Mouse (Mus musculus) kidney, adult 18-20 months (tissue): ENCODE results near the gene 4930432M17Rik.

Experiments
- DNase-seq: peaks from one replicate; pipeline ENCODE4 v3.0.0; 2021

The 4930432M17Rik gene

GRCm38 (mm10) chr3:121670462-121670861 lies at the start of gene 4930432M17Rik:
Gene 4930432M17Rik, plus strand, starts transcription at chr3:121670762.
- no peak for DNase-seq

DNA sequence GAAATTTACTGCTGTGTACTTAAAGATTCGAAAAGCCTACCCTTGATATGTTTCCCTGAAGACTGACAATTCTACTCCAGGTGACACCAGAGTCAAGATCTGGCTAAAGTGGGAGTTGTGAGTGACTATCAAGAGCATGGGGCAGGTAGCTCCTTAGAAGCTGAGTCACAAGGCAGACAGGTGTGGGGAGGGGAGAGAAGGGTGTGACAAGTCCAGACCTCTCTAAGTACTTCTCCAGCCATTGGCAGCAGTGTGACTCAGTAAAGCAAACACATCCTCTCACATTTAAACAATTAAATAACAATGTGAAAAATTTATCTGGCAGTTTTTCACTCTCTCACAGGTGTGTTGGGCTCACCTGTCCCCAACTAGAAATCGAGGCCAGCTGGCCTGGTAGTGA lies 44.9 kb upstream of the 4930432M17Rik start:
- DNase-seq, result no peak

- no peak for DNase-seq
Measured at GRCm38 (mm10) chr3:121626273-121626672, 44.3 kb upstream of the 4930432M17Rik start.

DNA sequence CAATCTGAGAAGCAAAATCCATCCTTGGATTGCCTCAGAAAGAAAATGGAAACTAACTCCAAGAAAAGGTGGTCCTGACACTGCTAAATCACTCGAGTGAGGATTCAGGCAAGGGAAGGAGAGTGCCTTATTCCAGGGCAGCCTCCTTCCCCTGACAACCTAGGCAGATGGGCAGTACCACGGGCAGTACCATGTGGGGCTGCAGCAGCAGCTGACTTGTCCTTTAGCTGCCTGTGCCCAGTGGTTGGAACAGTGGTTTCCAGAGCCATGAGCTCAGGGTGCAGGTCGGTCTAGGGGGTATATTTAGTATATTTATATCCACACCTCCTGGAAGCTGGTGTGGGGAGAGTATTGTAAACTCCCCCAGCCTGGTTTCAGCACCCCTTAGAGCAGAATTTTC lies 42.3 kb upstream of the 4930432M17Rik start:
- no peak for DNase-seq

DNA sequence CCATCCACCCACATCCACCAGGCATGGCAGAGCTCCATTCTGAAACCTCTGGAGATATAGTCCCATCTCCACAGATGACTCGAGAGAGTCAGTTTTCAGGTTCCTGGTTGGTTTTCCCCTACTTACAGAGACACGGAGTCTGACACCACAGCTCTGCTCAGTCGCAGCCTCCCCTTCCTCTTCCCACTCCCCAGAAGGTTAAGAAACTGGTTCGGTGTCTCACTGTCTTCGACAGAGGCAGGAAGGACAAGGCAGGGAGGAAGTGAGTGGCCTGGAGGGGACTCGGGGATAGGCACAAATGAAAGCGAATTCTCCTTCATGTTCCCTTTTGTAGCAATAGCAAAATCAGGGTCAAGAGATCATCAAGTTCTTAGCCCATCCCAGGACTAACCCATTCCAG lies 39.9 kb upstream of the 4930432M17Rik start:
- no peak for DNase-seq

DNA sequence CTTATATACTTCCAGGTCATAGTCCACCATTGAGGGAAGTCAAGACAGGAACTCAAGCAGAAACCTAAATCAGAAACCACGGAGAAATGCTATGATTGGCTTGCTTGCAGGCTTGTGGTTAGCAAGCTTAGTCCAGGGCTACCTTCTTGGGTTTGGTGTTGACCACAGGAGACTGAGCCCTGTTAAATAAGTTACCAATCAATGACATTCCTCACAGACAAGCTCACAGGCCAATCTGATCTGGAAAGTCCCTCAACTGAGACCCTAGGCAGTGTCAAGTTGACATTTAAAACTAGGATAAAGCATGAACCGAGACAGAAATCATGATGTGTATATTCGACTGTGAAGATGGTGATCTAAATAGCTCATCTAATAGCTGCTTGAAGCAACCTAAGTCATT lies 35.6 kb upstream of the 4930432M17Rik start:
- no peak for DNase-seq

GRCm38 (mm10) chr3:121635505-121635904 lies 35.1 kb upstream of the 4930432M17Rik start:
- peak; percentile 28 for DNase-seq

DNA sequence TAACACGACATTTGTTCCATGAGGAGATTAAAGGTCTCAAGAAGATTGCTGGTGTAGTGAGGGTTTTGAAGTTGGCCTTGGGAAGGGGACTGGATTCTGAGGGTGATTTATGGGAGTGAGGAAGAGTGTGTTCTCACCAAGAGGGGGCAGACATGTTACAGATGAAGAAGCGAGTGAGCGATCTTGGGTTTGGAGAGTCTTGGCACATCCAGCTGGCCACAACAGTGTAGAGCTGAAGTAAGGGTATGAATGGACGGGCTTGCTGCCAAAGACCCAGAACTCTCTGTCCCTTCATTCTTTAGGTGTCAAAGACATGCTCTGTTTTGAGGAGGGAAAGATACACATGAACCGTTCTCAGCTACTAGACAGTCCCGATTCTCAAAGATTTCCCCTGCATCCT lies 34.2 kb upstream of the 4930432M17Rik start:
- peak; percentile 36 for DNase-seq

- no peak for DNase-seq
Measured at GRCm38 (mm10) chr3:121636748-121637147, 33.8 kb upstream of the 4930432M17Rik start.

- no peak for DNase-seq
Measured at GRCm38 (mm10) chr3:121637792-121638191, 32.8 kb upstream of the 4930432M17Rik start.

DNA sequence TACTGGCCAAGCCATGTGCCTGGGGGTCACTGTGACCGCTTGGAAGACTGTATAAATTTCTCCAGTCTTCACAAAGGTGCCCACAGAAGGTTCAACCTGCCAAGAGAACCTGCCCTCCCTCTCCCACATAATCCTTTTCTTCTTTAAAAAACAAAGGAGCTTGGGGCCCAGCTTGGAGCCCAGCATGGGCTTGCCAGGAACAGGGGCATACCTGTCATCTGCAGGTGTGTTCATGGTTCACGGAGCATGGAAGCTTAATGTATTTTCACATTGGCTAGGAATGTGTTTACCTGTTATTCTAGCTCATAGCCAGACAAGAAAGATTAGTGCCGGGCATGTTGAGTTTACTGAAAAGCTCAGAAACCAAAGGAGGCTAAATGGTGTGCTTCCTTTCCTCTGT lies 32.3 kb upstream of the 4930432M17Rik start:
- peak; percentile 15 for DNase-seq

- DNase-seq, result peak; percentile 18
Measured at GRCm38 (mm10) chr3:121640611-121641010, 30.0 kb upstream of the 4930432M17Rik start.

DNA sequence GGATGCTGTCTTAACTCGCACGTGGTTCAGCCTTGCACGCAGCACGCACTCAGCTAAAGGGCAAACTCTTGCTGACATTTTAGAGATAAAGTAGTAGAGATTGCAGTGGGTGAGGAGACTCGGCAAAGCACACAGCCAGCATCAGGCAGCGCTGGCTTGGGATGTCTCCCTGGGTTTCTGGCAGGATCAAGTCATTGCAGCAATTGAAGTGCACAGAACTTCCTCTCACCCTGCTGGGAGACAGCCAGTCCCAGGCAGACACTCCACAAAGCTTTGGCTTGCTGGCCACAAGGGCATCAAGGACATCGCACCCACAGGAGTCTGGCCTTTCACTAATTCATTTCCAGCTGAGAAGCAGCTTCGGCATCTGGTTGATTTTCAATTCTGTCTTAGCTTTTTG lies 27.3 kb upstream of the 4930432M17Rik start:
- DNase-seq, result peak; percentile 45

DNA sequence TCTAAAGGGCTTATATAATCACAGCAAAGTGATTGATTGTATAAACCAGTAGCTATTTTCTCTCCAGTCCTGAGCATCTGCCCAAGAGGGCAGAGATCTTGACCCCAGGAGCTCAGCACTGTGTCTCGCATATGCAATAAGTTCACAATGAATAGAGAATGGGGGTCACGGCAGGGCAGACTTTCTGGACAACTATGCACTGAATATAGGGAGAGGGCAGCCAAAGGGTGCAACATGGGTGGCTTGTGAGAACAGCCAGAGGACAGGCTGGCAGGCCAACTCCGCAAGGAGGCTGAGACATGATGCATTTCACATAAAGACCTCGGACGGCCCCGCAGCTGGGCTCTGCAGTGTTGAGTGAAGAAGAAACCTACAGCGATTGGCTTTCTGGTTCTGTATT lies 25.1 kb upstream of the 4930432M17Rik start:
- peak; percentile 21 for DNase-seq

- DNase-seq, result peak; percentile 44
Measured at GRCm38 (mm10) chr3:121646364-121647048, 24.1 kb upstream of the 4930432M17Rik start.

DNA sequence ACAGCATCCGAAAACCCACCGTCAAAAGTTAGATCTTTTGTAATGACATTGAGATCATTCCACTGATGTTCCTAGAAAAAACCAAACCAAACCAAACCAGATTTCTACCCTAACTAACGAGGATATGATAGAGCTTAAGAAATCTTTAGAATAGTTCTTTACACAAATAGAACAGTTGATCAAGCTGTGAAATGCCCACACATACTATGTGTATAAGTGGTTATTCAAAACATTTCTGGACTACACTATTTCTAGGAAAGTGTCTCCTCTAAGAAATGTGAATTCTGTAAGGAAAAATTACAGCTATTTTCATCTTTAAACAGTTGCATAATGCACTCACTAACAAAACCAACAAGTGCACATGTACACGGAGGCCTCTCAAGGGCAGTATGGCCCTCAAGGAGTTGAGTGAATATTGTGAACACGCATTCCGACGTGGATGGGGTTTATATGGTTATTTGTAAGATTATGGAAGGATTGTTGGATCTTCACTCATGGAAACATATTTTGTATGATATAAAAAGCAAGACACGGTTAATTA lies 22.3 kb upstream of the 4930432M17Rik start:
- no peak for DNase-seq

DNA sequence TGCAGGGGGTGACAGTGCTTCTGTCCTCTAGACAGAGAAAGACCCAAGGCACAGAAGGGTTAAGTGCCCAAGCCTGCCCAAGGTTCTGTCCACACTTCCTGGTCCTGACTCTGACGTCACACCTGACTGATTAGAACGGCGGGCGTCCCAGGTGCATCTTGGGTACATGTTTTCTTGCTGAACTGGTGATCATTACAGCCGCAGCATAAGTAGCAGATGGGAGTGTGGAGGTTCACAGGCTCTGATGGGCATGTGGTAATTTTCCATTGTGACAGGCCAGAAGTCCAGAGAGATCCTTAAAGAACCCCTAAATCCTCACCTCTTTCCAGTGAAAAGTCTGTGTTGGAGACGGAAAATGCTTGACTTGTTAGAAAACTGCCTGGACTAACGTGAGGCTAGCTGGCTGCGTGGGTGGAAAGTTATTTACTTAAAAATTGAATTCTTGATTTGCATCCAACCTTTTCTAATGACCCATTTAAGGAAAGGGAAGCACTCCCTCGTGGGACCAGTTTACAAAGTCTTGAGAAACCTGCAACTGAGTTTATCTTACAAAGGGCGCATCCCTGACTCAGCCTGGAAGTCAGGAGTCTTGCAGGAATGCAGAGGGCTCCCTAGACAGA lies 20.4 kb upstream of the 4930432M17Rik start:
- peak; percentile 55 for DNase-seq

GRCm38 (mm10) chr3:121651710-121652109 lies 18.9 kb upstream of the 4930432M17Rik start:
- no peak for DNase-seq

GRCm38 (mm10) chr3:121652186-121652585 lies 18.4 kb upstream of the 4930432M17Rik start:
- no peak for DNase-seq

DNA sequence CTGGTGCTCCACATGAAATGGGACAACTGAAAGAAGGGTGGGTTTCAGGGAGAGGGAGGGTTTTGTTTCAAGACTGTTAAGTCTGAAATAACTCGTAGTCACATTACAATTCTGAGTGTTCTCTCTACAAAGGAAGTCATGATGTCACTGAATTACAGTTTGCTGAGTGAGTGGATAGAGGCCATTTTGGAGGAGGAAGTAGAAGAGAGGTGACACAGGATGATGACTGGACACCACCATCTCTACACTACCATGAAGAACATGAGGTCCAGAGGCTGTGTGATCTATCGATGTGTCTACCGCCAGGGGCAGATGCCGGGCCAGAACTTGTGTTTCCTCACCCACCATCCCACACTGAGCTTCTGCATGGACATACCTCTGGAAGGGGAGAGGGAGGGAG lies 13.6 kb upstream of the 4930432M17Rik start:
- DNase-seq, result no peak

- no peak for DNase-seq
Measured at GRCm38 (mm10) chr3:121662705-121663469, 7.7 kb upstream of the 4930432M17Rik start.

- DNase-seq, result no peak
Measured at GRCm38 (mm10) chr3:121663470-121663847, 7.1 kb upstream of the 4930432M17Rik start.

DNA sequence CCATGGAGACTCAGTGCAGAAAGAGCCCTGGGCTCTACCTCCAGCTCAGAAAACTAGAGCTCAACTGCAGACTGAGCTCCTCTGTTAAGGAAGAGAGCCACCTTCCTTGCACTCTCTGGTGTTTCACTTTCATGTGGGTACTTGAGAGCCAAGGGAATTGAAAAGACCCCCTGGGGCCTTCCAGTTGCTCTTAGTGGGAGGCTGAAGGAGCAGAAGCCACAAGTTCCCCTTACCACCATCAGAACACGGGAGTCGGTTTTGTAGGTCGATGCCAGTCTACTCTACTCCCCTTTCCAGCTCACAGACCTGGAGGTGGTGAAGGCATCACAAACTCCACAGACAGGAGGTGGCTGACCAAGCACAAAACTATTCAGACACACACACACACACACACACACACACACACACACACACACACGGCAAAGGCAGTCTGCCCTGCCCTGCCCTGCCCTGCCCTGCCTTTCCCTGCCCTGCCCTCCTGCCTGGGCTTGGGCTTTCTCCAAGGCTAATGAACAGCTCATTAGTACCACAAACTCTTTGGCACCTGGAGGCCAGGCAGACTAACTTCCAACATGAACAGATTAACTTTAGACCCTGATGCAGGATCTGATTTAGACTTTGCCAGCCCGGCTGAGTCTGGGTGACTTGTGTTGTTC lies 1.7 kb downstream of the 4930432M17Rik start:
- peak; percentile 60 for DNase-seq
